ENCODE assay signal across 18 mouse cellular contexts in genomic region chr3:55324029-55324428, GRCm38 (mm10).
A peak's percentile ranks its signal among the peaks of the same experiment; 100 is the strongest.
DNase-seq lines count a peak whose midpoint lies in the region; ATAC-seq lines count a peak whose summit lies in the region.
"Had no signal": no experiment of that assay in that cellular context is flagged by ENCODE, and none has a peak within 500 bp of the region (broad histone marks: within the 10 kb centered on the region; RNA-seq: fewer than 3 reads in every experiment).

No protein-coding gene starts in this region.

- no peak for DNase-seq in frontal cortex, postnatal 25 days (ENCODE audit: low spot score in 2 of 2)
- DNase-seq in brain, adult 2 months (ENCODE audit: low read depth, low spot score) = peak; percentile 62
- no peak for DNase-seq in neural tube, embryonic 10.5 days (ENCODE audit: extremely low spot score, low spot score)
- DNase-seq: adrenal gland, adult 2 months; adrenal gland, adult 8-10 months; adrenal gland, postnatal 10 days; adrenal gland, postnatal 14 days; adrenal gland, postnatal 25 days; adrenal gland, postnatal 36 days; B cell, adult 2 months; cerebellum, adult 11 months; cerebellum, adult 11-12 months; cerebellum, adult 18-20 months; cerebellum, adult 2 months had no signal

- ATAC-seq in frontal cortex, adult (ENCODE audit: low TSS enrichment) = peak; percentile 68
- ATAC-seq: activated CD4-positive, CD25-positive, alpha-beta regulatory T cell, adult 4 months; CD4-positive, CD25-positive, alpha-beta regulatory T cell, adult 4 months; Patski had no signal
